Mouse (Mus musculus) left cerebral cortex, postnatal 25 days (tissue): ENCODE results near the gene Scai. TPM values are rescaled to one million over a fixed set of nuclear protein-coding genes. Genes with fewer than 3 reads are reported as not detected.
A peak's percentile ranks its signal among the peaks of the same experiment; 100 is the strongest.

Experiments
- DNase-seq, 2 experiments: peaks; one replicate each; pipeline ENCODE4 v3.0.0; 2022; ENCODE audit warnings: low spot score in 2 of 2, mixed read lengths in 1 of 2
- intact Hi-C: fragments of 180-260 bp; cut with DNase I; formaldehyde crosslinking; loops from one replicate; pipeline ENCODE4 v1.15.1; 2025
- total RNA-seq, 2 experiments: library from RNA; stranded (reverse); gene quantifications; 2 replicates each; pipeline ENCODE4 v1.2.3; 2021

Gene Scai
- total RNA-seq, 2 experiments from 2014 or later, result 64.2 to 67.2 TPM

DNA sequence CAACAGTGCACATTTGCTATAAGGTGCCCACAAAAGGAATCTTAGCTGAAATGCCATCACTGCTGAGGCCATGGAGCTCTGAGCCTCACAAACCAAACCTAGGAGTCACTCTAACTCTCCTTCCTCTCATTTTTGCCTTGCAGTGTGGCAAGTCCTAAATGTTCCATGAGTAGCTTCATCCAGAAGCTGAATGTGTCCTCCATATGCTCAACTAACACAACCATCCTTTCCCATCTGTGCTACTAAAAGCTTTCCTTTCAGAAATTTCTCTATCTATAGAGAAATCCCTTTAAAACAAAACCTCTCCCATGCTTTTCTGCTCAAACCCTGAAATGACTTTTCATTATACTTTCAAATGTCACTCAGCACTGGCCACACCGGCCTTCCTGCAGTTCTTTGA lies 158.9 kb downstream of the Scai start:
- DNase-seq, result peak in 1 of 2 experiments; percentile 69

GRCm38 (mm10) chr2:39020004-39020403 lies 170.5 kb downstream of the Scai start:
- no peak for DNase-seq
- intact Hi-C loops, result no loop called here

More for the DNA sequence above, 158.9 kb downstream of the Scai start:
- intact Hi-C loops, result no loop called here

- no peak for DNase-seq
- intact Hi-C loops, result no loop called here
Measured at GRCm38 (mm10) chr2:39016581-39016980, 174.0 kb downstream of the Scai start.

Other genes starting within 250 kb of the Scai start
- under 1 TPM; 0.34 to 0.76 TPM for gene Wdr38, start 193.3 kb downstream of the Scai start, total RNA-seq
- gene Arpc5l, start 185.4 kb downstream of the Scai start, total RNA-seq, result 100 to 1,000 TPM; 104 to 114 TPM
- 100 to 1,000 TPM; 209 to 243 TPM for gene Rpl35, start 185.1 kb downstream of the Scai start, total RNA-seq
- gene Golga1, start 125.2 kb downstream of the Scai start, total RNA-seq, result 10 to 100 TPM; 31.2 to 37.5 TPM
- 10 to 100 TPM; 64.4 to 64.5 TPM for gene Ppp6c, start 35.7 kb upstream of the Scai start, total RNA-seq